ENCODE assay signal across 8 mouse cellular contexts in the genomic region with DNA sequence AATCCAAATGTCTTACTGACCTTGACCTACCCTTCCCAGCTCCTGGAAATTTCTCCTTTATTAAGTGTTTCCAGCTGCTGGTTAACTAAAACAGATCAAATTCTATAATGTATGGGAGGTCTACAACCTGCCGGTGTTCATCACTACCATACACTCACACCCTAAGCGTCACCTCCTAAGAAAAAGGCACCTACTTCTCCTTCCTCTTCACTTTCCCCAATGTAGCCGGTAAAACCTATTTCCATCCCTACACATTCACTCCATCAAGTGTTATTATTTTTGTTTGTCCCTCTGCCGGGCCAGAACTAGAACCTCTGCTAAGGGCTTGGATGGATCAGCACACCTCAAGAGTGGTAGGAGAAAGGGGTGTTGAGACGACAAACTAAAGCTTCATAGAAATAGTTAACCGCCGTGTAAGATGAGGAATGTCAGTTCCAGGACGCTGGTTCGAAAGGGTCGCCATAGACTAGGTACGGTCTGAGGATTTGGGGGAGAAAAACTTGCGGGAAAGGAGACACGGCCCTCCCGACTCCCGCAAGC. TPM values are rescaled to one million over a fixed set of nuclear protein-coding genes. Genes with fewer than 3 reads are reported as not detected.
DNase-seq lines count a peak whose midpoint lies in the region; ATAC-seq and TF ChIP-seq lines count a peak whose summit lies in the region.

No protein-coding gene starts in this region.

- H3K27me3 ChIP-seq in embryonic facial prominence, embryonic 12.5 days, result no peaks in the 10 kb centered on the region
- H3K27me3 ChIP-seq in intestine, embryonic 16.5 days (replicated peaks; ENCODE audit: control insufficient read depth, insufficient read depth, low read length), result no peaks in the 10 kb centered on the region
- H3K27me3 ChIP-seq in neural tube, embryonic 14.5 days (ENCODE audit: control insufficient read depth, insufficient read depth, low read length), result no peaks in the 10 kb centered on the region

- WGBS in embryonic facial prominence, embryonic 12.5 days, result 4% methylated on average over 15 of the region's 15 CpGs
- WGBS in intestine, embryonic 16.5 days, result 4% methylated on average over 15 of the region's 15 CpGs
- 6% methylated on average over 15 of the region's 15 CpGs for WGBS in neural tube, embryonic 14.5 days

- intact Hi-C loops in left cerebral cortex, adult 2 months (cut with DNase I), result loop anchor here (2.0 kb wide), 1 partner anchor 36 kb away; the partner anchor contains the start of gene Flvcr1
- intact Hi-C loops in left cerebral cortex, postnatal 4 days (cut with DNase I), result no loop called here

- peak overlapping the region; percentile 80 for H3K9ac ChIP-seq in embryonic facial prominence, embryonic 12.5 days
- peak overlapping the region; percentile 91 for H3K9ac ChIP-seq in intestine, embryonic 16.5 days (ENCODE audit: low read depth, low read length)
- peak overlapping the region; percentile 74 for H3K9ac ChIP-seq in neural tube, embryonic 14.5 days (replicated peaks; ENCODE audit: low read depth, low read length)

- no peaks in the 10 kb centered on the region for H3K9me3 ChIP-seq in embryonic facial prominence, embryonic 12.5 days
- H3K9me3 ChIP-seq in intestine, embryonic 16.5 days (ENCODE audit: control insufficient read depth, low read length), result no peaks in the 10 kb centered on the region
- no peaks in the 10 kb centered on the region for H3K9me3 ChIP-seq in neural tube, embryonic 14.5 days (ENCODE audit: control insufficient read depth, low read length)

- H3K36me3 ChIP-seq in embryonic facial prominence, embryonic 12.5 days, result peaks cover 23% of the 10 kb centered on the region
- H3K36me3 ChIP-seq in intestine, embryonic 16.5 days (ENCODE audit: control insufficient read depth, insufficient read depth, low read length), result no peaks in the 10 kb centered on the region
- no peaks in the 10 kb centered on the region for H3K36me3 ChIP-seq in neural tube, embryonic 14.5 days (ENCODE audit: control insufficient read depth, insufficient read depth, low read length)

- H3K4me1 ChIP-seq in embryonic facial prominence, embryonic 12.5 days, result peaks cover 13% of the 10 kb centered on the region
- peaks cover 10% of the 10 kb centered on the region for H3K4me1 ChIP-seq in intestine, embryonic 16.5 days (ENCODE audit: control insufficient read depth, insufficient read depth, low read length)
- 0 out of 2 replicates have a peak, but pooled peaks cover 9% of the 10 kb centered on the region for H3K4me1 ChIP-seq in neural tube, embryonic 14.5 days (ENCODE audit: control insufficient read depth, insufficient read depth, low read length)

- peak overlapping the region; percentile 90 for H3K27ac ChIP-seq in left cerebral cortex, adult 2 months
- peak overlapping the region; percentile 50; the same call in 1 of the 2 replicates for H3K27ac ChIP-seq in embryonic facial prominence, embryonic 12.5 days
- peak overlapping the region; percentile 48; the same call in 1 of the 2 replicates for H3K27ac ChIP-seq in intestine, embryonic 16.5 days (ENCODE audit: low read length)
- peak overlapping the region; percentile 55; the same call in 1 of the 2 replicates for H3K27ac ChIP-seq in neural tube, embryonic 14.5 days (ENCODE audit: low read depth, low read length)

- ATAC-seq in embryonic facial prominence, embryonic 12.5 days (ENCODE audit: insufficient number of reproducible peaks, insufficient read depth, low FRiP score, low TSS enrichment), result no peak; the same call in 1 of the 2 replicates
- no peak for ATAC-seq in intestine, embryonic 16.5 days
- ATAC-seq in neural tube, embryonic 14.5 days (ENCODE audit: low read depth), result peak; percentile 32; the same call in 1 of the 2 replicates

- peak overlapping the region; percentile 76 for H3K4me2 ChIP-seq in embryonic facial prominence, embryonic 12.5 days (replicated peaks)
- H3K4me2 ChIP-seq in intestine, embryonic 16.5 days (ENCODE audit: low read depth, low read length), result peak overlapping the region; percentile 65
- H3K4me2 ChIP-seq in neural tube, embryonic 14.5 days (ENCODE audit: low read depth, low read length), result peak overlapping the region; percentile 85

- peak overlapping the region; percentile 84 for H3K4me3 ChIP-seq in left cerebral cortex, adult 2 months
- peak overlapping the region; percentile 88 for H3K4me3 ChIP-seq in embryonic facial prominence, embryonic 12.5 days
- H3K4me3 ChIP-seq in intestine, embryonic 16.5 days (ENCODE audit: low read length), result peak overlapping the region; percentile 90
- peak overlapping the region; percentile 61 for H3K4me3 ChIP-seq in neural tube, embryonic 14.5 days (ENCODE audit: low read depth, low read length)

- no peak for DNase-seq in left cerebral cortex, adult 2 months (ENCODE audit: extremely low spot score in 1 of 2, low spot score in 2 of 2)
- no peak for DNase-seq in left cerebral cortex, postnatal 4 days
- DNase-seq in right cerebral cortex, postnatal 14 days, result no peak
- no peak for DNase-seq in gastrocnemius, adult 8-10 months (ENCODE audit: low spot score in 2 of 2)
- no peak for DNase-seq in frontal cortex, postnatal 10 days (ENCODE audit: low spot score in 2 of 2)

- TF ChIP-seq CTCF in left cerebral cortex, adult 2 months (IDR thresholded peaks at IDR 0.05), result no peak

RNA-seq across cellular contexts. Expression of gene Tatdn3, which starts 0.4 kb away (rescaled TPM):
- 10 to 100 TPM; 30.9 to 35.4 TPM for total RNA-seq in left cerebral cortex, adult 2 months (2021)
- 10 to 100 TPM; 15.2 to 17.1 TPM for total RNA-seq in left cerebral cortex, postnatal 4 days (2021)
- 16.1 and 17.7 TPM in 2 replicates for polyA plus RNA-seq in embryonic facial prominence, embryonic 12.5 days (2016; fragmentation: Nextera tagmentation; extraction: Ambion mirVana)
- 13.4 and 13.9 TPM in 2 replicates for polyA plus RNA-seq in intestine, embryonic 16.5 days (2015; fragmentation: Nextera tagmentation; extraction: Ambion mirVana)
- 18.3 and 19.9 TPM in 2 replicates for polyA plus RNA-seq in neural tube, embryonic 14.5 days (2014; fragmentation: Nextera tagmentation; extraction: Ambion mirVana)
- total RNA-seq in gastrocnemius, adult 8-10 months (2022), result 10 to 100 TPM in 3 of 4 experiments, 1 to 10 TPM in 1; 9.9 to 16.6 (median 13.7) TPM

RNA-seq across cellular contexts. Expression of gene Nsl1, which starts 0.5 kb away (rescaled TPM):
- under 1 TPM; 0.38 to 0.47 TPM for total RNA-seq in left cerebral cortex, adult 2 months (2021)
- 1 to 10 TPM; 2.3 to 2.7 TPM for total RNA-seq in left cerebral cortex, postnatal 4 days (2021)
- polyA plus RNA-seq in embryonic facial prominence, embryonic 12.5 days (2016; fragmentation: Nextera tagmentation; extraction: Ambion mirVana), result 22.4 and 23.9 TPM in 2 replicates
- 14.0 and 16.2 TPM in 2 replicates for polyA plus RNA-seq in intestine, embryonic 16.5 days (2015; fragmentation: Nextera tagmentation; extraction: Ambion mirVana)
- 2.8 and 3.7 TPM in 2 replicates for polyA plus RNA-seq in neural tube, embryonic 14.5 days (2014; fragmentation: Nextera tagmentation; extraction: Ambion mirVana)
- under 1 TPM; 0.12 to 0.70 (median 0.32) TPM for total RNA-seq in gastrocnemius, adult 8-10 months (2022)

RNA-seq across cellular contexts. Expression of gene Spata45, which starts 25.9 kb away (rescaled TPM):
- total RNA-seq in left cerebral cortex, adult 2 months (2021), result not detected
- total RNA-seq in left cerebral cortex, postnatal 4 days (2021), result not detected
- polyA plus RNA-seq in embryonic facial prominence, embryonic 12.5 days (2016; fragmentation: Nextera tagmentation; extraction: Ambion mirVana), result not detected in 2 replicates
- 0.61 TPM in 1 of 2 replicates, not detected in the other for polyA plus RNA-seq in intestine, embryonic 16.5 days (2015; fragmentation: Nextera tagmentation; extraction: Ambion mirVana)
- polyA plus RNA-seq in neural tube, embryonic 14.5 days (2014; fragmentation: Nextera tagmentation; extraction: Ambion mirVana), result not detected in 2 replicates
- not detected for total RNA-seq in gastrocnemius, adult 8-10 months (2022)

RNA-seq across cellular contexts. Expression of gene Batf3, which starts 35.3 kb away (rescaled TPM):
- total RNA-seq in left cerebral cortex, adult 2 months (2021), result 1 to 10 TPM; 1.6 to 1.8 TPM
- 1 to 10 TPM in 1 of 2 experiments, under 1 TPM in 1; 0.62 to 1.2 TPM for total RNA-seq in left cerebral cortex, postnatal 4 days (2021)
- polyA plus RNA-seq in embryonic facial prominence, embryonic 12.5 days (2016; fragmentation: Nextera tagmentation; extraction: Ambion mirVana), result 10.8 and 11.5 TPM in 2 replicates
- polyA plus RNA-seq in intestine, embryonic 16.5 days (2015; fragmentation: Nextera tagmentation; extraction: Ambion mirVana), result 8.4 and 9.0 TPM in 2 replicates
- 2.1 and 2.2 TPM in 2 replicates for polyA plus RNA-seq in neural tube, embryonic 14.5 days (2014; fragmentation: Nextera tagmentation; extraction: Ambion mirVana)
- not detected for total RNA-seq in gastrocnemius, adult 8-10 months (2022)

RNA-seq across cellular contexts. Expression of gene Flvcr1, which starts 36.4 kb away (rescaled TPM):
- 10 to 100 TPM; 14.4 to 16.8 TPM for total RNA-seq in left cerebral cortex, adult 2 months (2021)
- 10 to 100 TPM; 27.0 to 27.6 TPM for total RNA-seq in left cerebral cortex, postnatal 4 days (2021)
- polyA plus RNA-seq in embryonic facial prominence, embryonic 12.5 days (2016; fragmentation: Nextera tagmentation; extraction: Ambion mirVana), result 7.6 and 8.4 TPM in 2 replicates
- 8.4 and 14.2 TPM in 2 replicates for polyA plus RNA-seq in intestine, embryonic 16.5 days (2015; fragmentation: Nextera tagmentation; extraction: Ambion mirVana)
- 12.1 and 12.3 TPM in 2 replicates for polyA plus RNA-seq in neural tube, embryonic 14.5 days (2014; fragmentation: Nextera tagmentation; extraction: Ambion mirVana)
- total RNA-seq in gastrocnemius, adult 8-10 months (2022), result 10 to 100 TPM in 2 of 4 experiments, 1 to 10 TPM in 2; 8.3 to 17.1 (median 10.4) TPM
